Mouse (Mus musculus): ENCODE results near the gene Il10rb.
"Not testable (repeated sequence)": the region's sequence is repeated elsewhere in the genome, so short reads cannot be mapped to it uniquely, and the experiment has no call there.

Il10rb gene

GRCm38 (mm10) chr16:91416357-91416756 is 10.4 kb downstream of the Il10rb start:
- no peak for DNase-seq (ENCODE audit: low read depth, low spot score)

- DNase-seq (ENCODE audit: low read depth, low spot score): peak; percentile 83
Observed at GRCm38 (mm10) chr16:91416938-91417337, 11.0 kb downstream of the Il10rb start.

GRCm38 (mm10) chr16:91418531-91418930 is 12.6 kb downstream of the Il10rb start:
- no peak for DNase-seq (ENCODE audit: low read depth, low spot score)

GRCm38 (mm10) chr16:91425816-91426215 is 19.9 kb downstream of the Il10rb start:
- DNase-seq (ENCODE audit: low read depth, low spot score): no peak

- DNase-seq (ENCODE audit: low read depth, low spot score): no peak
Observed at GRCm38 (mm10) chr16:91426586-91426985, 20.6 kb downstream of the Il10rb start.

GRCm38 (mm10) chr16:91427461-91427860 is 21.5 kb downstream of the Il10rb start:
- no peak for DNase-seq (ENCODE audit: low read depth, low spot score)

GRCm38 (mm10) chr16:91428259-91428865 is 22.4 kb downstream of the Il10rb start:
- DNase-seq (ENCODE audit: low read depth, low spot score): no peak

GRCm38 (mm10) chr16:91432720-91433328 is 26.9 kb downstream of the Il10rb start:
- DNase-seq (ENCODE audit: low read depth, low spot score): peak; percentile 40

GRCm38 (mm10) chr16:91433329-91433933 is 27.5 kb downstream of the Il10rb start:
- peak; percentile 44 for DNase-seq (ENCODE audit: low read depth, low spot score)

- DNase-seq (ENCODE audit: low read depth, low spot score): no peak
Observed at GRCm38 (mm10) chr16:91434119-91434518, 28.2 kb downstream of the Il10rb start.

GRCm38 (mm10) chr16:91438081-91438480 is 32.1 kb downstream of the Il10rb start:
- no peak for DNase-seq (ENCODE audit: low read depth, low spot score)

GRCm38 (mm10) chr16:91438599-91438998 is 32.6 kb downstream of the Il10rb start:
- not testable (repeated sequence) for DNase-seq (ENCODE audit: low read depth, low spot score)

GRCm38 (mm10) chr16:91441366-91441765 is 35.4 kb downstream of the Il10rb start:
- no peak for DNase-seq (ENCODE audit: low read depth, low spot score)

GRCm38 (mm10) chr16:91441811-91442240 is 35.9 kb downstream of the Il10rb start:
- no peak for DNase-seq (ENCODE audit: low read depth, low spot score)

- DNase-seq (ENCODE audit: low read depth, low spot score): no peak
Observed at GRCm38 (mm10) chr16:91442446-91442845, 36.5 kb downstream of the Il10rb start.

GRCm38 (mm10) chr16:91443211-91443611 is 37.2 kb downstream of the Il10rb start:
- DNase-seq (ENCODE audit: low read depth, low spot score): no peak

- peak; percentile 40 for DNase-seq (ENCODE audit: low read depth, low spot score)
Observed at GRCm38 (mm10) chr16:91444847-91445246, 38.9 kb downstream of the Il10rb start.

GRCm38 (mm10) chr16:91445566-91445965 is 39.6 kb downstream of the Il10rb start:
- DNase-seq (ENCODE audit: low read depth, low spot score): peak; percentile 53

- DNase-seq (ENCODE audit: low read depth, low spot score): peak; percentile 86
Observed at GRCm38 (mm10) chr16:91446778-91447511, 41.0 kb downstream of the Il10rb start.

GRCm38 (mm10) chr16:91447512-91447900 is 41.5 kb downstream of the Il10rb start:
- no peak for DNase-seq (ENCODE audit: low read depth, low spot score)

- DNase-seq (ENCODE audit: low read depth, low spot score): peak; percentile 39
Observed at GRCm38 (mm10) chr16:91448088-91448487, 42.1 kb downstream of the Il10rb start.

- DNase-seq (ENCODE audit: low read depth, low spot score): no peak
Observed at GRCm38 (mm10) chr16:91448895-91449294, 42.9 kb downstream of the Il10rb start.
